Mouse (Mus musculus) liver, postnatal 0 days (tissue): ENCODE measurements around the gene Abca4. TPM values are rescaled to one million over a fixed set of nuclear protein-coding genes. Genes with fewer than 3 reads are reported as not detected.

ENCODE experiments used
- ATAC-seq: fragments of 200-750 bp; cut with Nextera tagmentation; 2 replicates; pipeline ENCODE4 v1.8.0; 2017; ENCODE audit warnings: mild to moderate bottlenecking, moderate library complexity
- DNase-seq: peaks from one replicate; pipeline ENCODE4 v3.0.0-alpha.2; 2016
- H3K27ac ChIP-seq: fragments of 300-500 bp; sonication (generic); 2 replicates; pipeline ENCODE4 v1.5.1; 2014; ENCODE audit warnings: antibody characterized with exemption, moderate library complexity, mild to moderate bottlenecking, low read depth
- H3K27me3 ChIP-seq: fragments of 300-500 bp; sonication (generic); 2 replicates; pipeline ENCODE4 v1.6.1; 2014; ENCODE audit warnings: low read length, control low read depth, mixed read lengths; ENCODE audit not compliant: insufficient read depth
- H3K36me3 ChIP-seq: fragments of 300-500 bp; sonication (generic); replicated peaks from 2 replicates; pipeline ENCODE4 v1.6.1; 2014; ENCODE audit warnings: mild to moderate bottlenecking, control low read depth, low read length, moderate library complexity, mixed read lengths; ENCODE audit not compliant: insufficient read depth
- H3K4me1 ChIP-seq: fragments of 300-500 bp; sonication (generic); 2 replicates; pipeline ENCODE4 v1.6.1; 2014; ENCODE audit warnings: antibody characterized with exemption, mild to moderate bottlenecking, control low read depth; ENCODE audit not compliant: insufficient read depth
- H3K4me2 ChIP-seq: fragments of 300-500 bp; sonication (generic); 2 replicates; pipeline ENCODE4 v1.6.1; 2014; ENCODE audit warnings: low read depth, mild to moderate bottlenecking, low read length, moderate library complexity, mixed read lengths
- H3K4me3 ChIP-seq: fragments of 300-500 bp; sonication (generic); 2 replicates; pipeline ENCODE4 v1.5.1; 2014; ENCODE audit warnings: low read depth, low read length
- H3K9ac ChIP-seq: fragments of 300-500 bp; sonication (generic); replicated peaks from 2 replicates; pipeline ENCODE4 v1.6.1; 2014; ENCODE audit warnings: mild to moderate bottlenecking, moderate library complexity
- H3K9me3 ChIP-seq: fragments of 300-500 bp; sonication (generic); 2 replicates; pipeline ENCODE4 v1.6.1; 2016; ENCODE audit warnings: mild to moderate bottlenecking, control low read depth, low read length, mixed read lengths
- CTCF ChIP-seq: sonication (generic); IDR thresholded peaks from 2 replicates; pipeline ENCODE4 v1.5.1; 2016; ENCODE audit warnings: antibody characterized with exemption, low read depth
- EP300 ChIP-seq: IDR thresholded peaks from 2 replicates; pipeline ENCODE4 v1.6.1; 2016; ENCODE audit warnings: antibody characterized with exemption, low read depth, mild to moderate bottlenecking
- WGBS: fragments of 180-500 bp; shearing (Covaris S2); extraction: QIAGEN DNeasy Blood & Tissue Kit; methylation state at CpG from one replicate; pipeline ENCODE4 v1.1.7; 2014; ENCODE audit not compliant: insufficient replicate concordance; 5-methylcytosine and 5-hydroxymethylcytosine counted together
- polyA plus RNA-seq: library from polyadenylated mRNA; unstranded; fragments of >200 nt; fragmentation: Nextera tagmentation; extraction: Ambion mirVana; gene quantifications from 2 replicates; pipeline ENCODE4 v1.2.1, GENCODE M21; 2015

Abca4 gene
- polyA plus RNA-seq, 1 experiment from 2014 or later, result 0.40 TPM

- TF ChIP-seq EP300 (no peak), CTCF (no peak)
- no peak for DNase-seq
- Histone ChIP-seq H3K4me3 (no peak overlapping the region), H3K4me1 (no peaks in the 10 kb centered on the region; the same call in 1 of the 2 replicates), H3K4me2 (no peak overlapping the region), H3K27ac (no peak overlapping the region), H3K27me3 (no peaks in the 10 kb centered on the region), H3K36me3 (no peaks in the 10 kb centered on the region), H3K9me3 (no peaks in the 10 kb centered on the region), H3K9ac (no peak overlapping the region)
- no peak for ATAC-seq
- WGBS, result 70% methylated on average over 13 of the region's 13 CpGs
Measured at GRCm38 (mm10) chr3:122064556-122065410, 20.5 kb downstream of the Abca4 start.

- Histone ChIP-seq H3K27ac (peak overlapping the region; percentile 84; the same call in 1 of the 2 replicates), H3K27me3 (no peaks in the 10 kb centered on the region), H3K4me1 (peaks cover 16% of the 10 kb centered on the region; the same call in 1 of the 2 replicates), H3K4me2 (no peak overlapping the region), H3K9me3 (no peaks in the 10 kb centered on the region), H3K36me3 (no peaks in the 10 kb centered on the region), H3K4me3 (no peak overlapping the region), H3K9ac (no peak overlapping the region)
- ATAC-seq, result peak; percentile 51
- WGBS, result 62% methylated on average over 10 of the region's 10 CpGs
- TF ChIP-seq EP300 (no peak), CTCF (no peak)
- no peak for DNase-seq
Measured at GRCm38 (mm10) chr3:122071769-122072168, 27.5 kb downstream of the Abca4 start.

GRCm38 (mm10) chr3:122072646-122073571, 28.7 kb downstream of the Abca4 start:
- ATAC-seq (peak; percentile 50), DNase-seq (peak; percentile 44)
- no peak overlapping the region for H3K4me3 ChIP-seq
- H3K27me3 ChIP-seq, result no peaks in the 10 kb centered on the region
- no peaks in the 10 kb centered on the region for H3K36me3 ChIP-seq
- no peak overlapping the region for H3K4me2 ChIP-seq
- H3K4me1 ChIP-seq, result peaks cover 16% of the 10 kb centered on the region; the same call in 1 of the 2 replicates
- no peaks in the 10 kb centered on the region for H3K9me3 ChIP-seq
- H3K9ac ChIP-seq, result no peak overlapping the region
- H3K27ac ChIP-seq, result peak overlapping the region; percentile 84
- 52% methylated on average over 11 of the region's 11 CpGs for WGBS
- TF ChIP-seq EP300 (no peak), CTCF (no peak)

DNA sequence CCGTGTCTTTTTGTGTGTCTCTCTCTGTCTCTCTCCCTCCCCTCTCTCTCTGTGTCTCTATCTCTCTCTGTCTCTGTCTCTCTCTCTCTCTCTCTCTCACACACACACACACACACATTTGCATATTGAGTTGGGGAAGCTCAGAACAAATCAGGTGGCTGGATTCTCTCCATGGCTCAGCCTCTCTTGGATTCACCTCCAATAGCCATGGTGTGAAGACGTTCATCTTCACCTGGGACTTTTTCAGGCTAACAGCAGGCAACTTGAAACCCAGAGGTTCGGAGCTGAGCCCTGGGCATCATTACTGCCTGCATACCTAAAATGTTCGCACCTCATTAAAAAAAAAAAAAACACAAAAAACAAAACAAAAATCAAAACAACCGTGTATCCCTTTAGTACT, 29.4 kb downstream of the Abca4 start:
- WGBS, result 61% methylated on average over 5 of the region's 5 CpGs
- H3K27me3 ChIP-seq, result no peaks in the 10 kb centered on the region
- no peak overlapping the region for H3K9ac ChIP-seq
- H3K4me3 ChIP-seq, result no peak overlapping the region
- TF ChIP-seq CTCF (no peak), EP300 (no peak)
- no peaks in the 10 kb centered on the region for H3K36me3 ChIP-seq
- DNase-seq (no peak), ATAC-seq (peak; percentile 26; the same call in 1 of the 2 replicates)
- H3K4me1 ChIP-seq, result peaks cover 16% of the 10 kb centered on the region; the same call in 1 of the 2 replicates
- H3K4me2 ChIP-seq, result no peak overlapping the region
- H3K27ac ChIP-seq, result peak overlapping the region; percentile 84
- H3K9me3 ChIP-seq, result no peaks in the 10 kb centered on the region

DNA sequence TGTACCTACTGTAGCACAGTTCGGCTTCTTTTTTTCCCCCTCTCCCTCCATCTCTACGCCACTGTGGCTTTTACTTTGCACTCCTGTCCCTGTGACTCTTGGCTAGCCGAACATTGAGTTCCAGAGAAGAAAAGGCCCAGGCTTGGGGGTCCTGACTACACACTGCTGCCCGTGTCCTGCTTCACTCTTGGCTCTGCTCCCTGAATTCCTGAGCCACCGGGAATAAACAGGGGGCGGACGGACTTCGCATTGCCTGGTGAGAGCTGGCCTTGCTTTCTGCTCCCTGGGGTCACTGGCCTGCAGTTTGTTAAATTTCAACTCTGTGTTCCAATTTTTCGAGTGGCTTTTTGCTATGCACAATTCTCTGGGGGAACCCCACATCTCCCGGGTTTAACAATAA, 30.1 kb downstream of the Abca4 start:
- H3K4me3 ChIP-seq, result no peak overlapping the region
- H3K4me1 ChIP-seq, result peaks cover 16% of the 10 kb centered on the region; the same call in 1 of the 2 replicates
- H3K4me2 ChIP-seq, result peak overlapping the region; percentile 41; the same call in 1 of the 2 replicates
- peak overlapping the region; percentile 84 for H3K27ac ChIP-seq
- peak; percentile 72 for ATAC-seq
- H3K9me3 ChIP-seq, result no peaks in the 10 kb centered on the region
- no peaks in the 10 kb centered on the region for H3K27me3 ChIP-seq
- WGBS, result 51% methylated on average over 10 of the region's 10 CpGs
- no peak for TF ChIP-seq CTCF
- peak; percentile 40; the same call in 1 of the 2 replicates for TF ChIP-seq EP300
- H3K9ac ChIP-seq, result peak overlapping the region; percentile 12; the same call in 1 of the 2 replicates
- no peaks in the 10 kb centered on the region for H3K36me3 ChIP-seq
- peak; percentile 59 for DNase-seq

DNA sequence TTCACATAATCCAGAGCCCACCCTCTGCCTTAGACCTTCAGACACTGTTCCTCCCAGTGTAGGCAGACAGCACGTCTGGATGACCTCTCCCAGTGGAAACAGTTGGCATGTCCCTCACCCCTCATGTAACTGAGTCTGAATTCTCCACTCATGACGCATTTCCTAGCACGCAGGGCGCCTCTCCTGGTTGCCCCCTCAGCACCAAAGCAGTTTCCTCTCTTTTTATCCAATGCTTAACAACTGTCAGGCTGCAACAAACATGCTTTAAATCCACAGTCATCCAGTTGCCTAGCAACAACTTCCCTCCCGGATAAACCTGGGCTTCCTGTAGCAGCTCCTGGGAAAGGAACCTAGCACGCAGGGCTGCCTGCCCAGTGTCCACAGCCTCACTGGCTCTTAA, 33.9 kb downstream of the Abca4 start:
- Histone ChIP-seq H3K4me3 (no peak overlapping the region), H3K9ac (no peak overlapping the region), H3K36me3 (no peaks in the 10 kb centered on the region), H3K27ac (no peak overlapping the region), H3K4me1 (peaks cover 7% of the 10 kb centered on the region; the same call in 1 of the 2 replicates), H3K4me2 (no peak overlapping the region), H3K27me3 (no peaks in the 10 kb centered on the region), H3K9me3 (no peaks in the 10 kb centered on the region)
- 35% methylated on average over 6 of the region's 6 CpGs for WGBS
- ATAC-seq, result peak; percentile 24
- no peak for DNase-seq
- TF ChIP-seq EP300, result peak; percentile 39; the same call in 1 of the 2 replicates
- TF ChIP-seq CTCF, result no peak
